In genomic region chr10:27384636-27385035, GRCm38 (mm10) we compare ENCODE assay signal across 14 mouse cellular contexts.
A peak's percentile ranks its signal among the peaks of the same experiment; 100 is the strongest.
DNase-seq lines count a peak whose midpoint lies in the region; ATAC-seq and TF ChIP-seq lines count a peak whose summit lies in the region.
"Had no signal": no experiment of that assay in that cellular context is flagged by ENCODE, and none has a peak within 500 bp of the region (broad histone marks: within the 10 kb centered on the region; RNA-seq: fewer than 3 reads in every experiment).

No protein-coding gene starts in this region.

- intact Hi-C loops in gastrocnemius, adult 2 months (cut with DNase I) = no loop called here
- intact Hi-C loops in left cerebral cortex, adult 2 months (cut with DNase I) = loop anchor here (1.0 to 10.0 kb wide), 4 partner anchors 62 to 270 kb away; no protein-coding TSS in a partner anchor

- H3K4me3 ChIP-seq in gastrocnemius, adult 2 months = no peak overlapping the region
- H3K4me3 ChIP-seq in left cerebral cortex, adult 2 months = no peak overlapping the region
- H3K4me3 ChIP-seq: embryonic facial prominence, embryonic 12.5 days; megakaryocyte, embryonic 14.5 days; neural tube, embryonic 13.5 days had no signal

- DNase-seq in gastrocnemius, adult 2 months = peak; percentile 33
- DNase-seq in gastrocnemius, postnatal 10 days = no peak
- DNase-seq in 3T3-L1 (ENCODE audit: low read depth, low spot score) = peak; percentile 33
- DNase-seq in frontal cortex, postnatal 36 days (ENCODE audit: low spot score in 2 of 2) = peak; percentile 42 to 81
- peak; percentile 15 to 22 for DNase-seq in left cerebral cortex, adult 2 months (ENCODE audit: extremely low spot score in 1 of 2, low spot score in 2 of 2)
- no peak for DNase-seq in ovary, postnatal 10 days (ENCODE audit: low spot score)
- no peak for DNase-seq in urinary bladder, postnatal 25 days (ENCODE audit: low spot score)
- DNase-seq: adrenal gland, postnatal 36 days; cerebellum, adult 18-20 months; kidney, adult 18-20 months had no signal

- TF ChIP-seq CTCF in gastrocnemius, adult 2 months (IDR thresholded peaks at IDR 0.05) = no peak
- TF ChIP-seq CTCF in left cerebral cortex, adult 2 months (IDR thresholded peaks at IDR 0.05) = no peak

- H3K27ac ChIP-seq in gastrocnemius, adult 2 months = peak overlapping the region; percentile 67
- peak overlapping the region; percentile 80 for H3K27ac ChIP-seq in left cerebral cortex, adult 2 months
- H3K27ac ChIP-seq: embryonic facial prominence, embryonic 12.5 days; neural tube, embryonic 13.5 days had no signal

- no peak for ATAC-seq in CD4-positive, CD25-positive, alpha-beta regulatory T cell, adult 4 months

Comparison
In these comparisons a context has a peak if more than half of its experiments do, and no peak if none do; other contexts are left out.
1. DNase-seq: peak in gastrocnemius, adult 2 months (single experiment), 3T3-L1 (single experiment), frontal cortex, postnatal 36 days (2 of 2) and left cerebral cortex, adult 2 months (2 of 2); none in gastrocnemius, postnatal 10 days (single experiment), ovary, postnatal 10 days (single experiment) and urinary bladder, postnatal 25 days (single experiment).